Mouse (Mus musculus): ENCODE measurements at regions not wholly inside any gene's neighbourhood (a gene's known extent, or its start where the extent isn't known, plus 50 kb on each side); places are given as distances from the start of the nearest gene placed in this dataset.

DNA sequence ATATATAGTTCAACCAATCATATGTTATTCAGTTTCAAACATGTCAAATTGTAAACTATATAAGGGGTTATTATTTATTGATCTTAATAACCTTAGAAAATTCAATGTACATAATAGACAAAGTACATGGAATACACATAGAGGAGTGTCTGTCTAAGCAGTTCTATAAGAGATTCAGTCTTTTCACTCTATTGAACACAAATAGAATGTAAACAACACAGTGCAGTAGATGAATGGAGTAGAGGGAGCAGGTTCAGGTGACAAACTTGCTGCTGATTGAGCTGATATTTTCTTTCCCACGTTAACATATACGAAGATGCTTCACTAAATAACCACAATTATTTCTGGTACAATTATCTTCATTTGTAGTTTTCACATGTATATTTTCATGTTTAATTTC is 1098.6 kb upstream of the Foxg1 start:
- H3K4me1 ChIP-seq (replicated peaks; ENCODE audit: control insufficient read depth, insufficient read depth, low read length) = no peaks in the 10 kb centered on the region
- no peaks in the 10 kb centered on the region for H3K27me3 ChIP-seq (ENCODE audit: control insufficient read depth, insufficient read depth, low read length)
- DNase-seq (ENCODE audit: low spot score) (no peak), ATAC-seq (ENCODE audit: low FRiP score) (no peak)
- WGBS = 78% methylated on average over 2 of the region's 2 CpGs
- no peak overlapping the region for H3K4me2 ChIP-seq (replicated peaks)
- H3K9ac ChIP-seq = no peak overlapping the region
- no peak overlapping the region for H3K4me3 ChIP-seq (replicated peaks; ENCODE audit: low read length)
- H3K36me3 ChIP-seq (replicated peaks; ENCODE audit: control insufficient read depth, insufficient read depth) = no peaks in the 10 kb centered on the region
- H3K9me3 ChIP-seq (ENCODE audit: control insufficient read depth, low read length) = no peaks in the 10 kb centered on the region
- H3K27ac ChIP-seq = no peak overlapping the region

DNA sequence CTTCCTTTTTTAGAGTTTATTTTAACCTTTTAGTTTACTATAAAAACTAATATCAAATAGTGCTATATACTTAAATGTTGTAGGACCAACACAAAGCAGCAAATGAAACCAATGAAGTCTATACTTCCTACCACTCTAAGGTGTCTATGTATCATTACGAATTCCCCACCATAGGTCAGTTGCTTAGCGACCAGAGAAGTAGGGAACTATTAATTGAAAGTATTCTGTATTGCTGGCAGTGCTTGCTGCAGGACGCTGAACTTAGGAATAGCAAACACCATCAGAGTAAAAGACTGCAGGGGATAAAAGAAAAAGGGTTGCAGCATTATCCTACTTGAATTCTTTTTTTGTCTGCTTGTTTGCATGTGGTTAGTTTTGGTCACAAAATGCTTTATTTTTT is 1098.1 kb upstream of the Foxg1 start:
- Histone ChIP-seq H3K9me3 (ENCODE audit: control insufficient read depth, low read length) (no peaks in the 10 kb centered on the region), H3K4me3 (replicated peaks; ENCODE audit: low read length) (no peak overlapping the region), H3K9ac (no peak overlapping the region), H3K4me1 (replicated peaks; ENCODE audit: control insufficient read depth, insufficient read depth, low read length) (no peaks in the 10 kb centered on the region), H3K36me3 (replicated peaks; ENCODE audit: control insufficient read depth, insufficient read depth) (no peaks in the 10 kb centered on the region), H3K4me2 (replicated peaks) (no peak overlapping the region), H3K27me3 (ENCODE audit: control insufficient read depth, insufficient read depth, low read length) (no peaks in the 10 kb centered on the region), H3K27ac (peak overlapping the region; percentile 20; the same call in 1 of the 2 replicates)
- DNase-seq (ENCODE audit: low spot score) (peak; percentile 40), ATAC-seq (ENCODE audit: low FRiP score) (peak; percentile 77; the same call in 1 of the 2 replicates)
- 30% methylated on average over 3 of the region's 3 CpGs for WGBS

DNA sequence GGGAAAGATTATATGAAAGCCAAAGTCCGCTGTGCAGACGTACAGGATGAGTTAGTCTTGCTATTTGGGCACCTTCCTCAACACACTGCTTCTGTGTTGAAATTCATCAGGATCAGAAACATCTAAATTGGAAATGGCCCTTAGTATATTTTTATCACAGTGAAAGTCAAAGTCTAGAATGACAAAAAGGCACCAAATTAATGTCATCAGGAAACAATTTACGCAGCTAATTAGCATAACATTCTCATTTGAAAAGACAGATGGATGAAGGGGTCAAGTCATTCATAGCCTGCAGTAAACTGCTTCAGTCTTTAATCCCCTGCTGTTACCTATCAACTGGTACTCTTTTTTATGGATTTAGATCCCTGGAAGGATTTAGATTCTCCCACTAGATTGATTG is 1092.3 kb upstream of the Foxg1 start:
- WGBS = 35% methylated on average over 3 of the region's 3 CpGs
- H3K4me3 ChIP-seq (replicated peaks; ENCODE audit: low read length) = no peak overlapping the region
- H3K36me3 ChIP-seq (replicated peaks; ENCODE audit: control insufficient read depth, insufficient read depth) = no peaks in the 10 kb centered on the region
- no peak for ATAC-seq (ENCODE audit: low FRiP score)
- peaks cover 6% of the 10 kb centered on the region; the same call in 1 of the 2 replicates for H3K4me1 ChIP-seq (replicated peaks; ENCODE audit: control insufficient read depth, insufficient read depth, low read length)
- DNase-seq (ENCODE audit: low spot score) = no peak
- H3K27ac ChIP-seq = peak overlapping the region; percentile 64
- no peaks in the 10 kb centered on the region for H3K9me3 ChIP-seq (ENCODE audit: control insufficient read depth, low read length)
- no peak overlapping the region for H3K4me2 ChIP-seq (replicated peaks)
- no peak overlapping the region for H3K9ac ChIP-seq
- H3K27me3 ChIP-seq (ENCODE audit: control insufficient read depth, insufficient read depth, low read length) = no peaks in the 10 kb centered on the region

Measured in hindbrain, embryonic 14.5 days (tissue).